31 mouse cellular contexts compared by ENCODE assay signal in genomic region chr14:28091367-28091766, GRCm38 (mm10).
DNase-seq lines count a peak whose midpoint lies in the region; ATAC-seq and TF ChIP-seq lines count a peak whose summit lies in the region.
"Had no signal": no experiment of that assay in that cellular context is flagged by ENCODE, and none has a peak within 500 bp of the region (broad histone marks: within the 10 kb centered on the region; RNA-seq: fewer than 3 reads in every experiment).

No protein-coding gene starts in this region.

- no peaks in the 10 kb centered on the region for H3K9me3 ChIP-seq in hindbrain, postnatal 0 days (ENCODE audit: low read length)
- no peaks in the 10 kb centered on the region for H3K9me3 ChIP-seq in hindbrain, embryonic 11.5 days (ENCODE audit: control insufficient read depth, low read length)
- H3K9me3 ChIP-seq in midbrain, embryonic 11.5 days (ENCODE audit: control insufficient read depth, low read length) = no peaks in the 10 kb centered on the region
- no peaks in the 10 kb centered on the region for H3K9me3 ChIP-seq in midbrain, embryonic 13.5 days
- H3K9me3 ChIP-seq: embryonic facial prominence, embryonic 10.5 days; embryonic facial prominence, embryonic 13.5 days; forebrain, embryonic 12.5 days; forebrain, embryonic 15.5 days; heart, embryonic 12.5 days; heart, embryonic 15.5 days; hindbrain, embryonic 10.5 days; hindbrain, embryonic 15.5 days had no signal

- TF ChIP-seq CTCF in hindbrain, postnatal 0 days (IDR thresholded peaks at IDR 0.05; ENCODE audit: low read depth) = no peak
- TF ChIP-seq CTCF in testis, adult 2 months (IDR thresholded peaks at IDR 0.05; ENCODE audit: control insufficient read depth, insufficient read depth, insufficient replicate concordance, low read depth, low read length) = no peak

- no peaks in the 10 kb centered on the region for H3K36me3 ChIP-seq in hindbrain, postnatal 0 days (ENCODE audit: insufficient read depth, low read length)
- H3K36me3 ChIP-seq in hindbrain, embryonic 11.5 days (ENCODE audit: control insufficient read depth, insufficient read depth, low read length) = no peaks in the 10 kb centered on the region
- H3K36me3 ChIP-seq in midbrain, embryonic 11.5 days (ENCODE audit: control insufficient read depth, insufficient read depth, low read length) = no peaks in the 10 kb centered on the region
- 0 out of 2 replicates have a peak, but pooled peaks cover 2% of the 10 kb centered on the region for H3K36me3 ChIP-seq in midbrain, embryonic 13.5 days
- H3K36me3 ChIP-seq in testis, adult 2 months (ENCODE audit: control insufficient read depth, insufficient read depth, low read length) = no peaks in the 10 kb centered on the region
- H3K36me3 ChIP-seq: embryonic facial prominence, embryonic 10.5 days; embryonic facial prominence, embryonic 13.5 days; forebrain, embryonic 12.5 days; forebrain, embryonic 15.5 days; G1E; heart, embryonic 12.5 days; heart, embryonic 15.5 days; hindbrain, embryonic 10.5 days; hindbrain, embryonic 15.5 days had no signal

- TF ChIP-seq POLR2A in testis, adult 2 months (IDR thresholded peaks at IDR 0.05; ENCODE audit: control insufficient read depth, low read depth, low read length) = no peak

- WGBS in hindbrain, postnatal 0 days = 77% methylated on average over 1 of the region's 1 CpGs
- WGBS in hindbrain, embryonic 11.5 days = 92% methylated on average over 1 of the region's 1 CpGs
- 86% methylated on average over 1 of the region's 1 CpGs for WGBS in midbrain, embryonic 11.5 days
- WGBS in midbrain, embryonic 13.5 days = 87% methylated on average over 1 of the region's 1 CpGs

- no peaks in the 10 kb centered on the region for H3K27me3 ChIP-seq in hindbrain, postnatal 0 days (ENCODE audit: insufficient read depth, low read length)
- H3K27me3 ChIP-seq in hindbrain, embryonic 11.5 days (ENCODE audit: control insufficient read depth, insufficient read depth, low read length) = no peaks in the 10 kb centered on the region
- no peaks in the 10 kb centered on the region for H3K27me3 ChIP-seq in midbrain, embryonic 11.5 days (ENCODE audit: control insufficient read depth, insufficient read depth, low read length)
- H3K27me3 ChIP-seq in midbrain, embryonic 13.5 days = no peaks in the 10 kb centered on the region
- H3K27me3 ChIP-seq in testis, adult 2 months (ENCODE audit: control insufficient read depth, insufficient read depth, low read length) = no peaks in the 10 kb centered on the region
- H3K27me3 ChIP-seq: CH12.LX; embryonic facial prominence, embryonic 13.5 days; forebrain, embryonic 12.5 days; forebrain, embryonic 15.5 days; heart, embryonic 12.5 days; heart, embryonic 15.5 days; hindbrain, embryonic 15.5 days had no signal

- H3K27ac ChIP-seq in hindbrain, postnatal 0 days = no peak overlapping the region
- H3K27ac ChIP-seq in hindbrain, embryonic 11.5 days (ENCODE audit: low read depth, low read length) = no peak overlapping the region
- H3K27ac ChIP-seq in midbrain, embryonic 11.5 days (ENCODE audit: low read depth, low read length) = no peak overlapping the region
- no peak overlapping the region for H3K27ac ChIP-seq in midbrain, embryonic 13.5 days
- H3K27ac ChIP-seq in testis, adult 2 months (ENCODE audit: control insufficient read depth, insufficient read depth, low read depth, low read length) = peak overlapping the region; percentile 47; the same call in 1 of the 2 replicates
- H3K27ac ChIP-seq: embryonic facial prominence, embryonic 10.5 days; embryonic facial prominence, embryonic 13.5 days; forebrain, embryonic 12.5 days; forebrain, embryonic 15.5 days; heart, embryonic 15.5 days; hindbrain, embryonic 10.5 days; hindbrain, embryonic 15.5 days had no signal

- DNase-seq in hindbrain, postnatal 0 days (ENCODE audit: low spot score) = peak; percentile 26
- no peak for DNase-seq in hindbrain, embryonic 11.5 days (ENCODE audit: low spot score)
- DNase-seq in midbrain, embryonic 11.5 days (ENCODE audit: low spot score, missing footprints) = peak; percentile 67
- DNase-seq in testis, postnatal 14 days (ENCODE audit: low spot score) = no peak
- DNase-seq in spleen, postnatal 14 days (ENCODE audit: low spot score in 2 of 2) = no peak
- DNase-seq: adrenal gland, postnatal 10 days; adrenal gland, postnatal 36 days; B cell, adult 2 months; cerebellum, adult 11-12 months; cerebellum, adult 8-10 months; cerebellum, postnatal 10 days; cerebellum, postnatal 36 days; embryo, embryonic 11 days; gastrocnemius, postnatal 25 days; heart, adult 18-20 months; heart, postnatal 10 days; heart, postnatal 36 days had no signal

- no peak overlapping the region for H3K9ac ChIP-seq in hindbrain, postnatal 0 days (replicated peaks; ENCODE audit: low read length)
- H3K9ac ChIP-seq in hindbrain, embryonic 11.5 days (ENCODE audit: low read depth, low read length) = no peak overlapping the region
- H3K9ac ChIP-seq in midbrain, embryonic 11.5 days (ENCODE audit: low read length) = no peak overlapping the region
- no peak overlapping the region for H3K9ac ChIP-seq in midbrain, embryonic 13.5 days (replicated peaks)
- H3K9ac ChIP-seq: embryonic facial prominence, embryonic 13.5 days; forebrain, embryonic 12.5 days; forebrain, embryonic 15.5 days; heart, embryonic 12.5 days; heart, embryonic 15.5 days; hindbrain, embryonic 15.5 days had no signal

- no peaks in the 10 kb centered on the region for H3K4me1 ChIP-seq in hindbrain, postnatal 0 days (ENCODE audit: insufficient read depth, low read length)
- no peaks in the 10 kb centered on the region for H3K4me1 ChIP-seq in hindbrain, embryonic 11.5 days (replicated peaks; ENCODE audit: control insufficient read depth, insufficient read depth, low read length)
- H3K4me1 ChIP-seq in midbrain, embryonic 11.5 days (ENCODE audit: control insufficient read depth, insufficient read depth, low read length) = no peaks in the 10 kb centered on the region
- H3K4me1 ChIP-seq in midbrain, embryonic 13.5 days (replicated peaks) = no peaks in the 10 kb centered on the region
- H3K4me1 ChIP-seq in testis, adult 2 months (ENCODE audit: control insufficient read depth, insufficient read depth, low read length) = peaks cover 2% of the 10 kb centered on the region; the same call in 1 of the 2 replicates
- H3K4me1 ChIP-seq: embryonic facial prominence, embryonic 10.5 days; forebrain, embryonic 12.5 days; forebrain, embryonic 15.5 days; heart, embryonic 12.5 days; heart, embryonic 15.5 days; hindbrain, embryonic 10.5 days; hindbrain, embryonic 15.5 days had no signal

- no peak overlapping the region for H3K4me2 ChIP-seq in hindbrain, postnatal 0 days (ENCODE audit: low read depth, low read length)
- no peak overlapping the region for H3K4me2 ChIP-seq in hindbrain, embryonic 11.5 days (replicated peaks; ENCODE audit: low read depth, low read length)
- H3K4me2 ChIP-seq in midbrain, embryonic 11.5 days = no peak overlapping the region
- H3K4me2 ChIP-seq in midbrain, embryonic 13.5 days (replicated peaks) = no peak overlapping the region
- H3K4me2 ChIP-seq: embryonic facial prominence, embryonic 13.5 days; forebrain, embryonic 12.5 days; forebrain, embryonic 15.5 days; heart, embryonic 12.5 days; heart, embryonic 15.5 days; hindbrain, embryonic 15.5 days had no signal

- peak; percentile 53 for ATAC-seq in hindbrain, postnatal 0 days
- no peak for ATAC-seq in hindbrain, embryonic 11.5 days (ENCODE audit: low FRiP score)
- no peak for ATAC-seq in midbrain, embryonic 11.5 days (ENCODE audit: low FRiP score)
- no peak for ATAC-seq in midbrain, embryonic 13.5 days
- ATAC-seq: forebrain, embryonic 15.5 days; Patski had no signal

- H3K4me3 ChIP-seq in hindbrain, postnatal 0 days (ENCODE audit: low read length) = no peak overlapping the region
- H3K4me3 ChIP-seq in hindbrain, embryonic 11.5 days (ENCODE audit: low read depth, low read length) = no peak overlapping the region
- no peak overlapping the region for H3K4me3 ChIP-seq in midbrain, embryonic 11.5 days (ENCODE audit: low read depth, low read length)
- no peak overlapping the region for H3K4me3 ChIP-seq in midbrain, embryonic 13.5 days (replicated peaks)
- H3K4me3 ChIP-seq in testis, adult 2 months (ENCODE audit: control insufficient read depth, low read depth, low read length) = peak overlapping the region; percentile 31; the same call in 1 of the 2 replicates
- H3K4me3 ChIP-seq: embryonic facial prominence, embryonic 10.5 days; embryonic facial prominence, embryonic 13.5 days; erythroblast, embryonic 14.5 days; forebrain, embryonic 12.5 days; forebrain, embryonic 15.5 days; heart, embryonic 12.5 days; heart, embryonic 15.5 days; hindbrain, embryonic 10.5 days; hindbrain, embryonic 15.5 days had no signal

Comparison
In these comparisons a context has a peak if more than half of its experiments do, and no peak if none do; other contexts are left out.
1. DNase-seq: peak in hindbrain, postnatal 0 days (single experiment) and midbrain, embryonic 11.5 days (single experiment); none in hindbrain, embryonic 11.5 days (single experiment), testis, postnatal 14 days (single experiment) and spleen, postnatal 14 days (0 of 2).